Mouse (Mus musculus): ENCODE data around the gene Olig1.

Olig1 gene

GRCm38 (mm10) chr16:91269468-91270211 is at the start of gene Olig1:
Gene Olig1 (plus strand): TSS chr16:91269772.
- peak; percentile 67 for DNase-seq (ENCODE audit: extremely low spot score, low spot score)

GRCm38 (mm10) chr16:91222171-91222642 is 47.4 kb upstream of the Olig1 start:
- DNase-seq (ENCODE audit: extremely low spot score, low spot score): no peak

GRCm38 (mm10) chr16:91222643-91223271 is 46.8 kb upstream of the Olig1 start:
- DNase-seq (ENCODE audit: extremely low spot score, low spot score): peak; percentile 77

- peak; percentile 56 for DNase-seq (ENCODE audit: extremely low spot score, low spot score)
Measured at GRCm38 (mm10) chr16:91223327-91224067, 46.1 kb upstream of the Olig1 start.

- peak; percentile 26 for DNase-seq (ENCODE audit: extremely low spot score, low spot score)
Measured at GRCm38 (mm10) chr16:91224068-91224402, 45.5 kb upstream of the Olig1 start.

GRCm38 (mm10) chr16:91224481-91225232 is 44.9 kb upstream of the Olig1 start:
- peak; percentile 76 for DNase-seq (ENCODE audit: extremely low spot score, low spot score)

GRCm38 (mm10) chr16:91225233-91226037 is 44.1 kb upstream of the Olig1 start, which contains the start of gene Olig2:
Gene Olig2 (plus strand): TSS chr16:91225457.
- DNase-seq (ENCODE audit: extremely low spot score, low spot score): peak; percentile 61

GRCm38 (mm10) chr16:91226038-91226882 is 43.3 kb upstream of the Olig1 start:
- peak; percentile 61 for DNase-seq (ENCODE audit: extremely low spot score, low spot score)

- peak; percentile 64 for DNase-seq (ENCODE audit: extremely low spot score, low spot score)
Measured at GRCm38 (mm10) chr16:91226883-91227759, 42.5 kb upstream of the Olig1 start.

- no peak for DNase-seq (ENCODE audit: extremely low spot score, low spot score)
Measured at GRCm38 (mm10) chr16:91227760-91228043, 41.9 kb upstream of the Olig1 start.

GRCm38 (mm10) chr16:91228238-91229071 is 41.1 kb upstream of the Olig1 start:
- peak; percentile 52 for DNase-seq (ENCODE audit: extremely low spot score, low spot score)

- DNase-seq (ENCODE audit: extremely low spot score, low spot score): no peak
Measured at GRCm38 (mm10) chr16:91229072-91229348, 40.6 kb upstream of the Olig1 start.

- DNase-seq (ENCODE audit: extremely low spot score, low spot score): peak; percentile 32
Measured at GRCm38 (mm10) chr16:91229643-91230042, 39.9 kb upstream of the Olig1 start.

- peak; percentile 42 for DNase-seq (ENCODE audit: extremely low spot score, low spot score)
Measured at GRCm38 (mm10) chr16:91231781-91232469, 37.6 kb upstream of the Olig1 start.

- DNase-seq (ENCODE audit: extremely low spot score, low spot score): peak; percentile 45
Measured at GRCm38 (mm10) chr16:91232470-91233240, 36.9 kb upstream of the Olig1 start.

- DNase-seq (ENCODE audit: extremely low spot score, low spot score): peak; percentile 26
Measured at GRCm38 (mm10) chr16:91233241-91233944, 36.2 kb upstream of the Olig1 start.
